Mouse (Mus musculus): ENCODE data around the gene Eif3g.

The Eif3g gene

GRCm38 (mm10) chr9:20898511-20899073 is at the start of gene Eif3g:
TSS of gene Eif3g (minus strand) at chr9:20898623.
- DNase-seq (ENCODE audit: extremely low spot score): peak; percentile 83

GRCm38 (mm10) chr9:20946066-20946880 is 47.9 kb upstream of the Eif3g start:
- no peak for DNase-seq (ENCODE audit: extremely low spot score)

- DNase-seq (ENCODE audit: extremely low spot score): no peak
Measured at GRCm38 (mm10) chr9:20944697-20945370, 46.4 kb upstream of the Eif3g start.

DNA sequence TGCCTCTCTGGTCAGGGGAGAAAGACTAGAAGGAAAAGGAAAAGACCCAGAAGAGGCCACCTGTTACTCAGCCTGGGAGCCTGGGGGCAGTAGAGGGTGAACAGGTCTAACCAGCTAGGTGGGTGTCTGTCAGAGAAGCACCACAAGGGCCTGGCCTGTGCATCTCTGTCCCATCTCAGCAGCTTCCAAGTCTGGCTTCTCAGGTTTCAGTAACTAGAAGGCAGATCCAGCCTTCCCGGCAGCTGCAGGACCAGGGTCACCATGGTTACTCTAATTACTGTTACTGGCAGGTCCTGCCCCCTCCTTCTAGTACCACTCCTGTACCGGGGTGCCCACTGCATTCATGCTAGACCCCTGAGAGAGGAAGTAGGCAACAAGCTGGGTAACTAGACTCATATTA is 45.5 kb upstream of the Eif3g start:
- peak; percentile 42 for DNase-seq (ENCODE audit: extremely low spot score)

DNA sequence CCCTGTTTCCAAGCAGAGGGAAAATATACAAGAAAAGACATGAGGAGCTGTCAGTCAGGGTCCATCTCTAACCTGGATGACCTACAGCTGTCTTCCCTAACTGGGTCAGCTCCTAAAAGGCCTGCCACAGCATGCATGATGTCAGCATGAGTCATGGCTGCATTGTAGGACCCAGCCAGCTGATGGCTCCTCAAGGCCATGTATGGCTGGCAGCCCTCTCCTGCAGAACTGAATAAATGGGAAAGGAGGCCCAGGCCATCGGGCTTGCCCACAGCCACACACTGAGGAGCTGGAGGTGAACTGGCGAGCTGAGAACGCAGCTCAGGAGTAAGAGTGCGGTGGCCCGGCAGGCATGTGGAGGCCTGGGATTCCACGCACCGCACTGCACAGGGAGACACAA is 45.0 kb upstream of the Eif3g start:
- DNase-seq (ENCODE audit: extremely low spot score): no peak

- DNase-seq (ENCODE audit: extremely low spot score): no peak
Measured at GRCm38 (mm10) chr9:20923258-20923657, 24.8 kb upstream of the Eif3g start.

- DNase-seq (ENCODE audit: extremely low spot score): no peak
Measured at GRCm38 (mm10) chr9:20916160-20916559, 17.7 kb upstream of the Eif3g start.

- no peak for DNase-seq (ENCODE audit: extremely low spot score)
Measured at GRCm38 (mm10) chr9:20909948-20910347, 11.5 kb upstream of the Eif3g start.

DNA sequence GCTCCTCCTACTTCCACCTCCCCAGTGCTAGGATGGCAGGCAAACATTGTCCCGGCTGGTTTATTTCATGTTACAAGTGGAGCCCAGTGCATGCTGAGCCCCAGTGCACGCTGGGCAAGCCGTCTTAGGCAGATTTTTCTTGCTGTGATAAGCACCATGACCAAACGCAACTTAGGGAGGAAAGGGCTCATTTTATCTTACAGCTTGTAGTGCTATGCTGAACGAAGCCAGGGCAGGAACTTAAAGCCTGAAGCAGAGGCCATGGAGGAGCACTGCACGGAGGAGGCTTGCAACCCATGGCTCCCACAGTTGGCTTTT is 3.7 kb upstream of the Eif3g start:
- DNase-seq (ENCODE audit: extremely low spot score): no peak

- DNase-seq (ENCODE audit: extremely low spot score): peak; percentile 51
Measured at GRCm38 (mm10) chr9:20901466-20902173, 3.2 kb upstream of the Eif3g start.

- no peak for DNase-seq (ENCODE audit: extremely low spot score)
Measured at GRCm38 (mm10) chr9:20897736-20898510, 500 bp downstream of the Eif3g start.

DNA sequence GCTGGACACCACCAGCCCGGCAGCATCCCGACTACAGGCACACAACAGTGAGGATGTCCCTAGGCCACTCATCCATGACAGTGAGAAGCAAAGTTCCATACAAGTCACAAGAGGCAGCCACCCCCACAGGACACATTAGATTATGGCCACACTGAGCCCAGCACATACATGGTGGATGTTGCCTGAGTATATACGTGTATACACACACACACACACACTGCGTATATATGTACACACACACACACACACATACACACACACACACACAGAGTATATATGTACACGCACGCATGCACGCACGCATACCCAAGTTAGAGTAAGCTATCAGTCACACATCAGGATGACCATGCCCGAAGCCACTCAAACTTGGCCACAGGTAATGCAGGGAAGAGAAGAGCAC is 3.0 kb downstream of the Eif3g start:
- no peak for DNase-seq (ENCODE audit: extremely low spot score)

DNA sequence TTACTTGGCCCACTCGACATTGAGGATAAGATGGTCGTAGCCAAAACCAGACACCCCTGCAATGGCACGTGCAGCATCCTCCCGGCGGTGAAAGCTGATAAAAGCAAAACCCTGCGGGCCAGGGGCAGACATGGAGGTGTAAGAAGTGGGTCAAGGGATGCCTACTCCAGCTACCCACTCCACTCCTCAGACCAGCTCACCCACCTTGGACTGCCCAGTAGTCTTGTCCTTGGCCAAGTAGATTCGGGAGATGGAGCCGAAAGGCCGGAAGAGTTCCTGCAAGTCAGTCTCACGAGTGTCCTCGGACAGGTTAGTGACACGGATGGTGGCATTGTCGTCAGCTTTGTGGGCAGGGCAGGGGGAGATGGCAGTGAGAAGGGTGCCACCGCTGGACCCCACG is 3.8 kb downstream of the Eif3g start:
- no peak for DNase-seq (ENCODE audit: extremely low spot score)

GRCm38 (mm10) chr9:20893590-20894343 is 4.7 kb downstream of the Eif3g start:
- DNase-seq (ENCODE audit: extremely low spot score): no peak

DNA sequence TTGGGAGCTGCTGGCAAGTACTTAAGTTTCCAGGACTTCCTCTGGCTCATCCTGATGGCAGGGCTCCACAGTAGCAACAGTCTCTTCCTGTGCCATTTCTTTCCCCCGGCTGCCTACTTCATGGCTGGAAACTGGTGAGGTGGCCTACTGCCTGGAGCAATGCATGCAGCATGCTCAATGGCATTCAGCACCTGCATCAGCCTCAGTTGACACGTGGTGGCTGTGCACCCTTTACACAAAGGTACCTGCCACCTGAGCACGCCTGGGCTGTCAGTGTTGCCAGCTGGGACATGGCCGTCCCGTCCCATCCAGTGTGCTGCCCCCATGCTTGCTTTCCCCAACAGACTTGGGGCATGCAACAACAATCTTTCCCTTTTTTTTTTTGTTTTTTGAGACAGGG is 5.4 kb downstream of the Eif3g start:
- no peak for DNase-seq (ENCODE audit: extremely low spot score)

- DNase-seq (ENCODE audit: extremely low spot score): no peak
Measured at GRCm38 (mm10) chr9:20892104-20892653, 6.2 kb downstream of the Eif3g start.

DNA sequence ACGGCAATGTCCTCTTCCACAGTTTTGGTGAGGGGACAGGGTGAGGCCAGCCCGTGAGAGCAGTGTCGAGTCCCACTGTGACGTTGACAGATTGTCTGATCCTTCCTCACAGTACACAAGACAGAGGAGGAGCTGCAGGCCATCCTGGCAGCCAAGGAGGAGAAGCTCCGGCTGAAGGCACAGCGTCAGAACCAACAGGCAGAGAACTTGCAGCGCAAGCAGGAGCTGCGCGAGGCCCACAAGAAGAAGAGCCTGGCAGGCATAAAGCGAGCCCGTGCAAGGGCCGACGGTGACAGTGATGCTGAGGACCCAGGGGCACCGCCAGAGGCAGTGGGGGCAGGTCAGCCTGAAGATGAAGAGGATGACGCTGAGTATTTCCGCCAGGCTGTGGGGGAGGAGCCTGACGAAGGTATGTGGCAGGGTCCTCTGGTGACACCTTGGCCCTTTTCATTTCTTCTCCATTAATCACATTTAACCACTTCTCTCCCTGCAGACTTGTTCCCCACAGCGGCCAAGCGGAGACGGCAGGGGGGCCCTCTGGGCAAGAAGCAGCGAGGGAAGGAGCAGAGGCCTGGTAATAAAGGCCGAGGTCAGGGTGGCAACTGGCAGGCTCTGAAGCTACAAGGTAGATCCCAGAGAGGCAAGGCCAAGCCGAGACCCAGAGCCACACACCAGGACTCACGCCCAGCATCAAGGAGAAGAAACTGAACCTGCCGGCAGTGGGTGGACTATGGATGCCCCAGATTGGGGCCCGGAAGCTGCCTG is 6.9 kb downstream of the Eif3g start:
- DNase-seq (ENCODE audit: extremely low spot score): no peak

GRCm38 (mm10) chr9:20890411-20890810 is 8.0 kb downstream of the Eif3g start:
- no peak for DNase-seq (ENCODE audit: extremely low spot score)

DNA sequence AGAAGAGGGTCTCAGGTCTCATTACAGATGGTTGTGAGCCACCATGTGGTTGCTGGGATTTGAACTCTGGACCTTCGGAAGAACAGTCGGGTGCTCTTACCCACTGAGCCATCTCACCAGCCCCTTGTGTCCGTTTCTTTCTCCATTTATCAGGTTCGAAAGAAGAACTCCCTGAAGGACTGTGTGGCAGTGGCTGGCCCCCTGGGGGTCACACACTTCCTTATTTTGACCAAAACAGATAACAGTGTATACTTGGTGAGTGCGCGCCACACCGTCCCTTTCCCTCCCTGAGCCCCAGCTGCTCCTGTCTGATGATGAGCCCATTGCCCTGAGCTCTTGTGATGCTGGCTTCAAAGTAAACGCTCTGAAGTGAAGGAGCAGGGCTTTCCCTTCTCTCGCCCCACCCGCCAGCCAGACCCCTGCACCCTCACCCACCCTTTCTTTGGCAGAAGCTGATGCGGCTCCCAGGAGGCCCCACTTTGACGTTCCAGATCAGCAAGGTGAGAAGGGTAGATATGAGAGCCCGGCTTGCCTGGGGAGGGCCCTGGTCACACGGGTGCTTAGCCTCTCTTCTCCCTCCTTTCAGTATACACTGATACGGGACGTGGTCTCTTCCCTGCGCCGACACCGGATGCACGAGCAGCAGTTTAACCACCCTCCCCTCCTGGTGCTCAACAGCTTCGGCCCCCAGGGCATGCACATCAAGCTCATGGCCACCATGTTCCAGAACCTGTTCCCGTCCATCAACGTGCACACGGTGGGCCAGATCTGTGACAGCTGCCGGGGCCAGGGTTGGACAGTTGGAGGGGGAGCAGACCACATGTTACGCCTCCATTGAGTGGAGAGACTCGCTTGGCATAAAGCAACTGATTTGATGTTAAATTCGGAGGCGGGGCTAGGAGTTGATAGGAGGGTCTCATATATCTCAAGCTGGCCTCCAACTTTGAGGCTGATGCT is 9.0 kb downstream of the Eif3g start:
- DNase-seq (ENCODE audit: extremely low spot score): no peak

All from embryo, embryonic 9.5 days (tissue).